Mouse (Mus musculus): ENCODE results near the gene Xbp1. TPM values are rescaled to one million over a fixed set of nuclear protein-coding genes. Genes with fewer than 3 reads are reported as not detected.

Xbp1 gene
- total and polyA plus RNA-seq, 3 experiments: 111 to 133 (median 131) TPM

DNA sequence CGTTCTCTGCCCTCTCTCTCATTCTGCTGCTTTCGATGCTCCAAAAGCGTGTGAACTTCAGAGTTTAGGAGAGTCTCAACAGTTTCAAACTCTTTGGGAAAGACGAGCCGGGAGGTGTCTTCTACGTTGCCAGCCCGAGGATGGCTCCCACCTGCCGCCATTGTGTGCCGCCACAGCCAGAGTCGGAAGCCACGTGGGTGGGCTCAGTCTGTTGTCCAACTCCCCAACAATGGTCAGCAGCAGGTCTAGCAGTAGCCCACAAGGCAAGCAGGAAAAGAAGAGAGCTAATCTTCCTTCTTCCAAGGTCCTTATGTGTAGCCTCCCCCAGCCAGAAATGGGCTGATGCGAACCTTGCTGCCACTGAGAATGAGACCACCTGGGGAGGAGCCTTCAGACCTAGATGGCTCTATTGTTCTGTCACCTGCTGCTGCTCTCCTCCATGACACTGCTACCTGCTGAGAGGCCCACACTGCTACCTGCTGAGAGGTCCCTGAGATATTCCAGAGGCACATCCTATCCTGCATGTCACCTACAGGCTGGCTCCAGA is 25.1 kb upstream of the Xbp1 start:
- dilution Hi-C loops (cut with MboI; ENCODE audit: extremely low pct_ligation_motif_present, extremely low pct_unique_long_range_greater_than_20kb, low sequenced_read_pairs): no loop called here
- Histone ChIP-seq H3K9me3 (replicated peaks; ENCODE audit: low read length) (peaks cover 7% of the 10 kb centered on the region), H3K36me3 (replicated peaks in 1 of 2; ENCODE audit: control insufficient read depth in 1 of 2, insufficient read depth in 1 of 2, low read length in 1 of 2) (peaks cover 9 to 55% of the 10 kb centered on the region in 2 experiments), H3K9ac (ENCODE audit: insufficient read depth, low read depth) (no peak overlapping the region), H3K4me3 (replicated peaks in 1 of 3; ENCODE audit: low read depth in 2 of 3, low read length in 2 of 3, poor library complexity in 1 of 3) (no peak overlapping the region), H3K4me2 (ENCODE audit: insufficient read depth, low read depth, poor library complexity, severe bottlenecking) (no peak overlapping the region), H3K4me1 (ENCODE audit: control insufficient read depth in 1 of 2, insufficient read depth in 2 of 2) (peaks cover 2 to 17% of the 10 kb centered on the region in 2 experiments), H3K27ac (ENCODE audit: insufficient read depth, low read depth) (no peak overlapping the region), H3K27me3 (replicated peaks) (no peaks in the 10 kb centered on the region), H3K79me2 (replicated peaks; ENCODE audit: control insufficient read depth, extremely low read depth, insufficient read depth, poor library complexity, severe bottlenecking) (no peaks in the 10 kb centered on the region)
- in situ Hi-C loops (cut with MboI; ENCODE audit: low pct_ligation_motif_present, low pct_unique_long_range_greater_than_20kb, low sequenced_read_pairs): no loop called here
- TF ChIP-seq CHD2 (IDR thresholded peaks at IDR 0.05; ENCODE audit: low read length): no peak
- DNase-seq (ENCODE audit: extremely low read depth): no peak

DNA sequence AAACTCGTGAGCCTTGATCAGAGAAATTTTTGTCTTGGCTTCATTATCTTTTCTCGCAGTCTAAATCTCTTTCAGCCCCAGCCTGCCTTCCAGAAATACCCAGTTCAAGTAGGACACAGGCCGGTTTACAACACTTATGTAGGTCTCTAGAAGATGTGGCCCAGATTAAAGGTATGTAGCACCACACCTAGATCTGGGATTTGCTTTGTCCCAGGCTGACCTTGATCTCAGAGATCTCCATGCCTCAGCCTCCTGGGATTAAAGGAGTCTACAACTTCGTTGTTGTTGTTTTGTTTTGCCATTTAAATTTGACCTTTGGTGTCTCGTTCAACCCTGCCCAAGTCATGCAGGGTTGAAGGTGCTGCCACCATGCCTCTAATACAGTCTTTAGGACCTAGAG is 24.6 kb upstream of the Xbp1 start:
- H3K4me3 ChIP-seq (replicated peaks in 1 of 3; ENCODE audit: low read depth in 2 of 3, low read length in 2 of 3, poor library complexity in 1 of 3): no peak overlapping the region
- no peak overlapping the region for H3K4me2 ChIP-seq (ENCODE audit: insufficient read depth, low read depth, poor library complexity, severe bottlenecking)
- no peak for DNase-seq (ENCODE audit: extremely low read depth)
- H3K27ac ChIP-seq (ENCODE audit: insufficient read depth, low read depth): no peak overlapping the region
- no peak overlapping the region for H3K9ac ChIP-seq (ENCODE audit: insufficient read depth, low read depth)
- TF ChIP-seq CTCF (conservative IDR thresholded peaks at IDR 0.05 in 1 of 2, IDR thresholded peaks at IDR 0.05 in 1 of 2; ENCODE audit: low read depth in 2 of 2, low read length in 2 of 2) (no peak), POLR2A (IDR thresholded peaks at IDR 0.05; ENCODE audit: low read depth, low read length) (no peak), TBP (conservative IDR thresholded peaks at IDR 0.05; ENCODE audit: low read depth, low read length) (no peak), SIN3A (IDR thresholded peaks at IDR 0.05; ENCODE audit: low read length) (no peak), IRF4 (IDR thresholded peaks at IDR 0.05; ENCODE audit: low read depth, low read length) (no peak), ELF1 (IDR thresholded peaks at IDR 0.05; ENCODE audit: low read depth, low read length) (no peak), SMC3 (IDR thresholded peaks at IDR 0.05; ENCODE audit: low read depth, low read length) (no peak), TCF12 (IDR thresholded peaks at IDR 0.05; ENCODE audit: low read depth, low read length) (no peak), USF1 (IDR thresholded peaks at IDR 0.05; ENCODE audit: low read depth, low read length) (no peak), POLR2AphosphoS2 (IDR thresholded peaks at IDR 0.05; ENCODE audit: low read depth, low read length) (no peak), MAFK (IDR thresholded peaks at IDR 0.05; ENCODE audit: insufficient replicate concordance, low read length) (no peak), GABPA (IDR thresholded peaks at IDR 0.05; ENCODE audit: insufficient replicate concordance, low read depth, low read length) (no peak), RCOR1 (conservative IDR thresholded peaks at IDR 0.05; ENCODE audit: low read depth, low read length) (no peak), RAD21 (IDR thresholded peaks at IDR 0.05; ENCODE audit: low read depth, low read length) (no peak), ZNF384 (IDR thresholded peaks at IDR 0.05; ENCODE audit: low read depth, low read length) (no peak), MXI1 (IDR thresholded peaks at IDR 0.05; ENCODE audit: low read depth, low read length) (no peak), JUN (IDR thresholded peaks at IDR 0.05; ENCODE audit: insufficient read depth, low read depth, low read length) (no peak), EP300 (IDR thresholded peaks at IDR 0.05; ENCODE audit: low read length) (no peak), E2F4 (IDR thresholded peaks at IDR 0.05; ENCODE audit: insufficient replicate concordance, low read depth, low read length) (no peak), MAX (IDR thresholded peaks at IDR 0.05; ENCODE audit: low read length) (no peak)
- no peaks in the 10 kb centered on the region for H3K27me3 ChIP-seq (replicated peaks)
- in situ Hi-C loops (cut with MboI; ENCODE audit: low pct_ligation_motif_present, low pct_unique_long_range_greater_than_20kb, low sequenced_read_pairs): no loop called here
- H3K9me3 ChIP-seq (replicated peaks; ENCODE audit: low read length): peaks cover 7% of the 10 kb centered on the region
- H3K79me2 ChIP-seq (replicated peaks; ENCODE audit: control insufficient read depth, extremely low read depth, insufficient read depth, poor library complexity, severe bottlenecking): no peaks in the 10 kb centered on the region
- dilution Hi-C loops (cut with MboI; ENCODE audit: extremely low pct_ligation_motif_present, extremely low pct_unique_long_range_greater_than_20kb, low sequenced_read_pairs): no loop called here
- H3K36me3 ChIP-seq (replicated peaks in 1 of 2; ENCODE audit: control insufficient read depth in 1 of 2, insufficient read depth in 1 of 2, low read length in 1 of 2): peaks cover 9 to 49% of the 10 kb centered on the region in 2 experiments
- peaks cover 7 to 23% of the 10 kb centered on the region in 2 experiments for H3K4me1 ChIP-seq (ENCODE audit: control insufficient read depth in 1 of 2, insufficient read depth in 2 of 2)
